In the genomic region with DNA sequence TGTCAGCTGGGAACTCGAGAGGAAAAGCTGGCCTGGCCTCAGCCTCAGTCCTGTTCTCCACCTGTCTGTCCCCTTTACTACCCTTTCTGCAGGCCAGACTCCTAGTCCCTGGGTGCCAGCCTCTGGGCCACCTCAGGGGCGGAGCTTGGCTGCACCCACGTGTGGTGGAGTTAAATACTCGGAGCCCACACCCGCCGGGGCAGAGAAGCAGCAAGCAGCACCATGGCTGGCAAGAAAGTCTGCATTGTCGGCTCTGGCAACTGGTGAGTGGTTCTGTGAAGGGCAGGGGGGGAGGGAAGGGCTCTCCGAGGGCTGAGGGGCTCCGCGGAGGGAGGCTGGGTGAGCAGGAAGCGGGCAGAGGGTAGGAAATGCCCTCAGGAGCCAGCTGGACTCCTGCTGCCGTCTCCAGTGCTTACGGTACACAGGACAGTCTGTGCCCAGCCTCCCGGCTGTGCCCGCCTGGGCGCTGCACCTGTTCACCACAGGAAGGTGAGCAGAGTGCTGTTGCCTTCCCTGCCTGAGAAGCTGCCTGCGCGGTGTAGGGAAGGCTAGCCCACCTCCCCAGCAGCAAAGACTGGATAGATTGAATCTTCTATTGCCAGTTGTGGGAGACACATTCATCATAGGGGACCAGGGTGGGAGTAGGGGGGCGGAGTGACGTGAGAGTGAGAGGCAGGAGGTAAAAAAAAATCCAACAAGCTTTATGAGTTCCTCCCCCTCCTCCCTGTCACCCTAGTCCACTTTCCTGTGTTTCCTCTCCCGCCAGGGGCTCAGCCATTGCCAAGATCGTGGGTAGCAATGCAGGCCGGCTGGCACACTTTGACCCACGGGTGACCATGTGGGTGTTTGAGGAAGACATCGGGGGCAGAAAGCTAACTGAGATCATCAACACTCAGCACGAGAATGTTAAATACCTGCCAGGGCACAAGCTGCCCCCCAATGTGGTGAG, we compare ENCODE assay signal across 9 mouse cellular contexts. TPM values are rescaled to one million over a fixed set of nuclear protein-coding genes. Genes with fewer than 3 reads are reported as not detected.
DNase-seq lines count a peak whose midpoint lies in the region; ATAC-seq lines count a peak whose summit lies in the region.
"Had no signal": no experiment of that assay in that cellular context is flagged by ENCODE, and none has a peak within 500 bp of the region (broad histone marks: within the 10 kb centered on the region; RNA-seq: fewer than 3 reads in every experiment).

A gene (plus strand): TSS at position 130 of the 949 bp plus-strand sequence.

- peaks cover 94% of the 10 kb centered on the region for H3K36me3 ChIP-seq in forebrain, embryonic 10.5 days (replicated peaks)
- no peaks in the 10 kb centered on the region; the same call in 1 of the 2 replicates for H3K36me3 ChIP-seq in forebrain, embryonic 11.5 days (ENCODE audit: control insufficient read depth, insufficient read depth, low read length)
- H3K36me3 ChIP-seq in intestine, embryonic 15.5 days: peaks cover 7% of the 10 kb centered on the region
- H3K36me3 ChIP-seq in midbrain, embryonic 13.5 days: peaks cover 66% of the 10 kb centered on the region

- no peak within 1 kb of the TSS for H3K4me3 ChIP-seq in forebrain, embryonic 10.5 days
- no peak within 1 kb of the TSS for H3K4me3 ChIP-seq in forebrain, embryonic 11.5 days (ENCODE audit: low read depth, low read length)
- H3K4me3 ChIP-seq in intestine, embryonic 15.5 days (replicated peaks): no peak within 1 kb of the TSS
- no peak within 1 kb of the TSS for H3K4me3 ChIP-seq in midbrain, embryonic 13.5 days (replicated peaks)
- H3K4me3 ChIP-seq: myocyte had no signal

- DNase-seq in forebrain, embryonic 10.5 days (ENCODE audit: extremely low spot score, low spot score): no peak
- no peak for DNase-seq in forebrain, embryonic 11.5 days (ENCODE audit: low spot score)
- DNase-seq in adrenal gland, postnatal 25 days: peak; percentile 79
- peak; percentile 67 to 72 for DNase-seq in frontal cortex, postnatal 36 days (ENCODE audit: low spot score in 2 of 2)
- peak; percentile 56 to 80 for DNase-seq in left cerebral cortex, adult 8-10 months (ENCODE audit: low spot score in 2 of 2)

- H3K27me3 ChIP-seq in forebrain, embryonic 10.5 days (ENCODE audit: poor library complexity, severe bottlenecking): no peaks in the 10 kb centered on the region
- H3K27me3 ChIP-seq in forebrain, embryonic 11.5 days (ENCODE audit: control insufficient read depth, insufficient read depth, low read length): no peaks in the 10 kb centered on the region
- H3K27me3 ChIP-seq in intestine, embryonic 15.5 days (replicated peaks): no peaks in the 10 kb centered on the region
- H3K27me3 ChIP-seq in midbrain, embryonic 13.5 days: no peaks in the 10 kb centered on the region

- peak within 1 kb of the TSS; percentile 12; the same call in 1 of the 2 replicates for H3K27ac ChIP-seq in forebrain, embryonic 10.5 days
- H3K27ac ChIP-seq in forebrain, embryonic 11.5 days (ENCODE audit: low read depth, low read length): no peak within 1 kb of the TSS
- H3K27ac ChIP-seq in intestine, embryonic 15.5 days: peak within 1 kb of the TSS; percentile 62
- peak within 1 kb of the TSS; percentile 71; the same call in 1 of the 2 replicates for H3K27ac ChIP-seq in midbrain, embryonic 13.5 days

- ATAC-seq in forebrain, embryonic 11.5 days (replicated peaks; ENCODE audit: low FRiP score): no peak
- no peak for ATAC-seq in intestine, embryonic 15.5 days
- no peak for ATAC-seq in midbrain, embryonic 13.5 days
- ATAC-seq in megakaryocyte-erythroid progenitor cell, adult 5-6 weeks (replicated peaks; ENCODE audit: low FRiP score, low TSS enrichment, poor library complexity, severe bottlenecking): no peak

- H3K4me2 ChIP-seq in forebrain, embryonic 11.5 days (ENCODE audit: low read depth, low read length, severe bottlenecking): no peak within 1 kb of the TSS
- H3K4me2 ChIP-seq in intestine, embryonic 15.5 days (replicated peaks): peak within 1 kb of the TSS; percentile 40; the same call in 1 of the 2 replicates
- H3K4me2 ChIP-seq in midbrain, embryonic 13.5 days (replicated peaks): no peak within 1 kb of the TSS

- H3K9me3 ChIP-seq in forebrain, embryonic 10.5 days: no peaks in the 10 kb centered on the region
- H3K9me3 ChIP-seq in forebrain, embryonic 11.5 days (ENCODE audit: control insufficient read depth, low read length): no peaks in the 10 kb centered on the region
- H3K9me3 ChIP-seq in intestine, embryonic 15.5 days: no peaks in the 10 kb centered on the region
- no peaks in the 10 kb centered on the region for H3K9me3 ChIP-seq in midbrain, embryonic 13.5 days

- no peak within 1 kb of the TSS for H3K9ac ChIP-seq in forebrain, embryonic 11.5 days (ENCODE audit: low read length)
- H3K9ac ChIP-seq in intestine, embryonic 15.5 days: no peak within 1 kb of the TSS
- H3K9ac ChIP-seq in midbrain, embryonic 13.5 days (replicated peaks): no peak within 1 kb of the TSS

- WGBS in forebrain, embryonic 10.5 days: 74% methylated on average over 26 of the region's 26 CpGs
- 76% methylated on average over 26 of the region's 26 CpGs for whole genome bisulfite sequencing in forebrain, embryonic 11.5 days
- WGBS in intestine, embryonic 15.5 days: 65% methylated on average over 26 of the region's 26 CpGs
- 73% methylated on average over 26 of the region's 26 CpGs for WGBS in midbrain, embryonic 13.5 days

- peaks cover 38% of the 10 kb centered on the region for H3K4me1 ChIP-seq in forebrain, embryonic 10.5 days
- H3K4me1 ChIP-seq in forebrain, embryonic 11.5 days (replicated peaks; ENCODE audit: control insufficient read depth, insufficient read depth, low read length): 0 out of 2 replicates have a peak, but pooled peaks cover 2% of the 10 kb centered on the region
- peaks cover 16% of the 10 kb centered on the region for H3K4me1 ChIP-seq in intestine, embryonic 15.5 days (replicated peaks)
- H3K4me1 ChIP-seq in midbrain, embryonic 13.5 days (replicated peaks): peaks cover 37% of the 10 kb centered on the region

RNA-seq across cellular contexts. Expression of the gene that starts here (rescaled TPM):
- polyA plus RNA-seq in forebrain, embryonic 10.5 days (2016; fragmentation: Nextera tagmentation; extraction: Ambion mirVana): 0.38 and 0.54 TPM in 2 replicates
- polyA plus RNA-seq in forebrain, embryonic 11.5 days (2014; fragmentation: Nextera tagmentation; extraction: Ambion mirVana): 0.35 and 0.53 TPM in 2 replicates
- 639 and 861 TPM in 2 replicates for total RNA-seq in adrenal gland, postnatal 25 days (2021)
- 11.6 and 15.5 TPM in 2 replicates for polyA plus RNA-seq in intestine, embryonic 15.5 days (2015; fragmentation: Nextera tagmentation; extraction: Ambion mirVana)
- total RNA-seq in left cerebral cortex, adult 8-10 months (2022): 10 to 100 TPM; 72.7 to 86.4 (median 80.4) TPM
- 1.3 and 1.6 TPM in 2 replicates for polyA plus RNA-seq in midbrain, embryonic 13.5 days (2015; fragmentation: Nextera tagmentation; extraction: Ambion mirVana)
- total RNA-seq in megakaryocyte-erythroid progenitor cell, adult 5-6 weeks (2014; fragmentation: Nextera tagmentation): 0.49 TPM in 1 of 2 replicates, not detected in the other
- total RNA-seq in megakaryocyte-erythroid progenitor cell, adult 5-6 weeks (2017): 0.23 TPM in 1 of 2 replicates, not detected in the other

Comparison
In these comparisons a context has a peak if more than half of its experiments do, and no peak if none do; other contexts are left out.
1. RNA of the gene that starts here (total RNA-seq): 639 to 861 TPM in adrenal gland, postnatal 25 days and 72.7 to 86.4 TPM in left cerebral cortex, adult 8-10 months; 0.23 to 0.49 TPM in megakaryocyte-erythroid progenitor cell, adult 5-6 weeks; every median in the first group is over 10 times any median in the second.
2. DNase-seq: peak in adrenal gland, postnatal 25 days (single experiment), frontal cortex, postnatal 36 days (2 of 2) and left cerebral cortex, adult 8-10 months (2 of 2); none in forebrain, embryonic 10.5 days (single experiment) and forebrain, embryonic 11.5 days (single experiment).